Mouse (Mus musculus): ENCODE measurements around the gene Baz2b.

DNA sequence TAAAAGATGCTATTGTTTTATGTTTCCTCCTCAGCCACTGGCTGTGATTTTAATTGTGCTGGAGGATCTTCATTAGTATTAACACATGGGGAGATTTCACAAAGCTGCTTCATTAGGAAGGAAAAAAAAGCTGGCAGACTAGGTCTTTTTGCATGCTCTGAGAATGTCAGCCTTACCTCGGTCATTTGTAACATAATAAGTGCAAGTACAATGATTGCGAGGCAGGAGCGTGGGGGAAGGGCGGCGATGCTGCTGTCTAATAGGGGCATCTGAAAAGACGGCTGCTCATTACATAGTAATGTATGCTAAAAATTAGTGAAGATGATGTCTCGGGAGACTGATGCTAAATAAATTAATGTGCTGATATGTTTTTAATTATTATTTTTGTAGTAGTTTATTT is 82.8 kb downstream of the Baz2b start:
- TF ChIP-seq CTCF (IDR thresholded peaks at IDR 0.05; ENCODE audit: low read depth), result no peak
- no peak for TF ChIP-seq EP300 (IDR thresholded peaks at IDR 0.05; ENCODE audit: low read depth)

Data from liver, postnatal 0 days (tissue).